Mouse (Mus musculus) cortical plate, adult 2 months (tissue): ENCODE measurements at regions not wholly inside any gene's neighbourhood (a gene's known extent, or its start where the extent isn't known, plus 50 kb on each side); places are given as distances from the start of the nearest gene placed in this dataset.

ENCODE experiments used
- H3K27ac ChIP-seq: fragments of 200-500 bp; 2 replicates; pipeline ENCODE4 v1.5.1; 2012; ENCODE audit warnings: low read length, control low read depth, inconsistent platforms; ENCODE audit not compliant: insufficient read depth
- H3K4me1 ChIP-seq: fragments of 200-500 bp; 2 replicates; pipeline ENCODE4 v1.6.1; 2011; ENCODE audit warnings: low read length; ENCODE audit not compliant: control insufficient read depth, insufficient read depth
- H3K4me3 ChIP-seq: fragments of 200-500 bp; 2 replicates; pipeline ENCODE4 v1.5.1; 2011; ENCODE audit warnings: mild to moderate bottlenecking, low read length, control low read depth; ENCODE audit not compliant: insufficient read depth
- CTCF ChIP-seq: fragments of 200-500 bp; IDR thresholded peaks from 2 replicates; pipeline ENCODE4 v1.5.1; 2011; ENCODE audit warnings: mild to moderate bottlenecking, control low read depth, low read length; ENCODE audit not compliant: insufficient read depth; ENCODE audit errors: extremely low read depth
- POLR2A ChIP-seq: fragments of 200-500 bp; IDR thresholded peaks from 2 replicates; pipeline ENCODE4 v1.6.1; 2011; ENCODE audit warnings: mild to moderate bottlenecking, low read length, control low read depth; ENCODE audit not compliant: insufficient read depth; ENCODE audit errors: extremely low read depth

GRCm38 (mm10) chr2:166480883-166481282 lies 232.7 kb downstream of the Prex1 start:
- Histone ChIP-seq H3K4me1 (peaks cover 4% of the 10 kb centered on the region; the same call in 1 of the 2 replicates), H3K27ac (no peak overlapping the region), H3K4me3 (no peak overlapping the region)
- no peak for TF ChIP-seq CTCF
- TF ChIP-seq POLR2A = no peak

- TF ChIP-seq CTCF = no peak
- no peak for TF ChIP-seq POLR2A
- Histone ChIP-seq H3K4me3 (no peak overlapping the region), H3K27ac (no peak overlapping the region), H3K4me1 (peaks cover 6% of the 10 kb centered on the region)
Observed at GRCm38 (mm10) chr2:166476953-166477352, 236.7 kb downstream of the Prex1 start.

GRCm38 (mm10) chr2:166475624-166476023 lies 238.0 kb downstream of the Prex1 start:
- Histone ChIP-seq H3K4me3 (no peak overlapping the region), H3K27ac (no peak overlapping the region), H3K4me1 (peaks cover 6% of the 10 kb centered on the region)
- TF ChIP-seq CTCF = no peak
- no peak for TF ChIP-seq POLR2A

GRCm38 (mm10) chr2:166474601-166475000 lies 239.0 kb downstream of the Prex1 start:
- peaks cover 6% of the 10 kb centered on the region for H3K4me1 ChIP-seq
- no peak overlapping the region for H3K4me3 ChIP-seq
- no peak overlapping the region for H3K27ac ChIP-seq
- no peak for TF ChIP-seq POLR2A
- TF ChIP-seq CTCF = no peak

- TF ChIP-seq CTCF = no peak
- TF ChIP-seq POLR2A = no peak
- H3K4me1 ChIP-seq = peaks cover 6% of the 10 kb centered on the region
- no peak overlapping the region for H3K27ac ChIP-seq
Observed at GRCm38 (mm10) chr2:166471257-166471753, 242.3 kb downstream of the Prex1 start.

GRCm38 (mm10) chr2:166469046-166469593 lies 244.5 kb downstream of the Prex1 start:
- H3K4me3 ChIP-seq = no peak overlapping the region
- H3K4me1 ChIP-seq = no peaks in the 10 kb centered on the region
- no peak overlapping the region for H3K27ac ChIP-seq
- TF ChIP-seq CTCF (no peak), POLR2A (no peak)

More at GRCm38 (mm10) chr2:166471257-166471753, 242.3 kb downstream of the Prex1 start:
- H3K4me3 ChIP-seq = no peak overlapping the region

- H3K27ac ChIP-seq = no peak overlapping the region
- no peak for TF ChIP-seq CTCF
- TF ChIP-seq POLR2A = no peak
- H3K4me3 ChIP-seq = no peak overlapping the region
- 0 out of 2 replicates have a peak, but pooled peaks cover 3% of the 10 kb centered on the region for H3K4me1 ChIP-seq
Observed at GRCm38 (mm10) chr2:166467137-166467536, 246.5 kb downstream of the Prex1 start.

- TF ChIP-seq POLR2A = no peak
- no peak for TF ChIP-seq CTCF
- Histone ChIP-seq H3K4me3 (no peak overlapping the region), H3K4me1 (0 out of 2 replicates have a peak, but pooled peaks cover 3% of the 10 kb centered on the region), H3K27ac (no peak overlapping the region)
Observed at GRCm38 (mm10) chr2:166465531-166465930, 248.1 kb downstream of the Prex1 start.

GRCm38 (mm10) chr2:166463539-166463938 lies 250.1 kb downstream of the Prex1 start:
- H3K4me3 ChIP-seq = no peak overlapping the region
- H3K27ac ChIP-seq = no peak overlapping the region
- TF ChIP-seq POLR2A = no peak
- TF ChIP-seq CTCF = no peak
- H3K4me1 ChIP-seq = 0 out of 2 replicates have a peak, but pooled peaks cover 3% of the 10 kb centered on the region

GRCm38 (mm10) chr2:166461956-166462355 lies 251.7 kb downstream of the Prex1 start:
- Histone ChIP-seq H3K4me3 (no peak overlapping the region), H3K4me1 (0 out of 2 replicates have a peak, but pooled peaks cover 3% of the 10 kb centered on the region), H3K27ac (no peak overlapping the region)
- TF ChIP-seq CTCF (no peak), POLR2A (no peak)
